Mouse (Mus musculus): Measurements from ENCODE around the gene Kntc1.

DNA sequence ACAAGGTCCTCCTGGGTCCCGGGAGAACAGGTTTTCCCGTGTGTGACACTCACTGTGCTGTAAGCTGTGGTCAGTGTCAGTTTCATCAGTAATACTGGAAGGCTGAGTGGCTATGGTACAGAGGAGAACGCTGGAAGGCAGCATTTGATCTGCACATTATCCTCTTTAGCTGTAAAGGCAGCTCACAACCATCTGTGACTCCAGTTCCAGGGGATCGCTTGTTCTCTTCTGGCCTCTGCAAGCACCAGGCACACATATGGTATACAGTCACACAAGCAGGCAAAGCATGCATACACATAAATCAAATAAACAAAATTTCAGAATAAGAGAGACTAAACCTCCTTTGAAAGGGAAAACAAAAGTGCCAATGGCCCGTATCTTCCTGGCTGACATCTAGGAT, 59.0 kb downstream of the Kntc1 start:
- TF ChIP-seq CTCF (IDR thresholded peaks at IDR 0.05; ENCODE audit: borderline replicate concordance, insufficient read depth, low read depth, low read length) (no peak), POLR2A (IDR thresholded peaks at IDR 0.05; ENCODE audit: borderline replicate concordance, insufficient read depth, low read length) (no peak)

Measured in cerebellum, adult 2 months (tissue).